Mouse (Mus musculus) v-Abl transformed pro-B cells (cell line): ENCODE measurements around the gene Relch.
"Not testable (repeated sequence)": the region's sequence is repeated elsewhere in the genome, so short reads cannot be mapped to it uniquely, and the experiment has no call there.

Experiments
- in situ Hi-C, 2 experiments: fragments of 400-800 bp; cut with MboI; formaldehyde crosslinking; loops; one replicate each; pipeline ENCODE4 v1.15.1; 2025; ENCODE audit not compliant: unreplicated experiment in 2 of 2

Gene Relch

DNA sequence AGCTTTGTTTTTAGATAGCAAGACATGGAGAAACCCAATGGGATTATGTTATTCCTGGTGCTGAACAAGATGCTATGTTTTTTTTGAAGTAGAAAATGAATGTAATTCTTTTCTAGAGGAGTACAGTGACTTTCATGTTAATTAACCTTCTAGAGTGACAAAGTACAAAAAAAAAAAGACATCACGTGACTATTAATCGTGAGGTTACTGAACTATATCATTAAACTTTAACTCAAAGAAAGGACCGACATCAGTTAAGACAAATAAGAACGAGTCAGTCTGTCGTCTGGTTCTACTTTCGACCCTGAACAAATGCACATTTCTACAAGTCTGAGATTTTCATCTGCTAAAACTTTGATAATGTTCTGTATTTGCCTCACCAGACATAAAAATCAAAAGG, 74.7 kb downstream of the Relch start:
- in situ Hi-C loops: loop anchor here in 1 of 2 experiments (25.0 kb wide), 2 partner anchors 324 to 1049 kb away; partner anchors contain the start of gene Vps4b

DNA sequence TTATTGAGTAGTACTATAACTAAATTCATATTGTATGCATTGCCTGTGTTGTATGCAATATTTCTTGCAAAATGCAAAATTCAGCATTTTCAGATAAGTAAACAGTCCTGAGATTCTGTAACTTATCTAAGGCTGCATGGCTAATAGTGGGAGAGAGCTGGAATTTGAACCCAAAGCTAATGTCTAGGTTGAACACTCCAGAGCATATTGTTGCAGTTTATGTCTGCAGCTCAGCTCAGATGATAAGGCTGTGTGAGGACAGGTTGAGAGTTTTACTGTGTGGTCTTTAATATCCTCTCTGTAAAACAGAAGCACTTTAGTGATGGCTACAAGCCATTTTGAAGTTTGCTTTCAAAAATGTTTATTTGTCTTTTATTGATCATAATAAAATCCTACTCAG, 75.8 kb downstream of the Relch start:
- in situ Hi-C loops: loop anchor here in 1 of 2 experiments (25.0 kb wide), 2 partner anchors 323 to 1048 kb away; partner anchors contain the start of gene Vps4b

DNA sequence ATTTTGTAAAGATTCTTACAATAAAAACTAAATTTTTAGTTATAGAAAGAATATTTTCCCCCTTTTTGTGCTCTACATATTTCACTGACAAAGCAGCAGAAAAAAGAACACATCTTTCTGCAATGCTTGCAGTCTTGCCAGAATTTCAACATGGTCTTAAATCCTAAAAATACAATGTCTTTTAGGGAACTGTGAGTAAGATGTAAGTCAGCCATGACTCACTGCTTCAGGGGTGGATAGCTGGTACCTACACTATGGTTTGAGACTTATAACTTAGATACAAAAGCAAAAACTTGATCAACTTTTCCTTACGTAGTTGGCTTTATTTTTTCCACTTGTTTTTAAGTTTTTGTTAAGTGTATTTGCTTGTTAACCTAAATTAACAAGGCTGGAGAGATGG, 78.8 kb downstream of the Relch start:
- in situ Hi-C loops: loop anchor here in 1 of 2 experiments (25.0 kb wide), 2 partner anchors 320 to 1045 kb away; partner anchors contain the start of gene Vps4b

DNA sequence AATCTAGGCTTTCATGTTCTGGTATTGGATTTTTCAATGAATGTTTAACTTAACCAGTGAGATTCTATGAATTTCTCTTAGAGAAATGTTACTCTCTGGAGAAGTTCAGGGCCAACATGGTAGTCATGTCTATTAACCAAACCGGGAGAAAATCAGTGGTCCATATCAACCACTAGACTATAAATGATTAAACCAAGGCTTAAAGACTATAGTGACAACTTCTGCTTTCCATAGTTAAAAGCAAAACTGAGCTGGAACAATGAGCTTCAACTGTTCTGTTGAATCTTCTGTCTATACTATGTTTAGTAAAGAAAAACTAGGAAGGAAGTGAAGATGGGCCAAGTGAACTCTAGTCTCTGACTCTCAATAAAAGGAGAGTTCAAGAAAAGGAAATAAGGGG, 82.8 kb downstream of the Relch start:
- in situ Hi-C loops: loop anchor here in 1 of 2 experiments (25.0 kb wide), 2 partner anchors 316 to 1041 kb away; partner anchors contain the start of gene Vps4b

DNA sequence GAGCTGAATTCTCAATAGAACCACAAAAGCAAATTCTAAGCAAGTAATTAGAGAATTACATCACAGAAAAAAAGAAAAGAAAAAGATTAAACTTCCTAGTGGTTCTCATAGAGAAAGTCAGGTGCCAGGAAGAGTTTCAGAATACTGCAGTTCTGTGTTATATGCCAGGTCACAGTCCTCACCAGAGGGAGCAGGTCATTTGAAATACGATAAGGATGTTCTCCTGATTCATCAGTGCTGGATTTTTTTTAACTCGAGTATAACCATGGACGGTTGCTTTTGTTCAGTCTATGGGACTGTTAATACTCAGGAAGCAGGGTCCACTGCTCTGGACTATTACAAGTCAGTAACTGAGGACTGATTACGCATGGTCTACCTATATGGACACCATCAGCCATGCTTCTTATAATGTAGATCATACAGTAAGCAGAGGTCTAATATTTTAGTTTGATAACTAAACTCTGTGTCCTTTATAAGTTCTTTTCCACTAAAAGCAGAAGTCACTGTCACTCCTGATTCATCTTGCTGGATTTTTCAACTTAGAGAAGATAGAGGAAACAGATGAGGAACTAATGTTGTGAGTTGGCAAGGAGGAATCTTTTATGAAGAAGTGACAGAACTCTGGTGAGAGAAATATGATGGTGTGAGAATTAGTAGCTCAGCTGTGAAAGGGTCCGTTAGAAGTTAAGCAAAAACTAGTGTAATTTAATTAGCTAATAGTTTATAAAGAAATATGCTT, 83.4 kb downstream of the Relch start:
- in situ Hi-C loops: loop anchor here in 1 of 2 experiments (25.0 kb wide), 2 partner anchors 315 to 1040 kb away; partner anchors contain the start of gene Vps4b

DNA sequence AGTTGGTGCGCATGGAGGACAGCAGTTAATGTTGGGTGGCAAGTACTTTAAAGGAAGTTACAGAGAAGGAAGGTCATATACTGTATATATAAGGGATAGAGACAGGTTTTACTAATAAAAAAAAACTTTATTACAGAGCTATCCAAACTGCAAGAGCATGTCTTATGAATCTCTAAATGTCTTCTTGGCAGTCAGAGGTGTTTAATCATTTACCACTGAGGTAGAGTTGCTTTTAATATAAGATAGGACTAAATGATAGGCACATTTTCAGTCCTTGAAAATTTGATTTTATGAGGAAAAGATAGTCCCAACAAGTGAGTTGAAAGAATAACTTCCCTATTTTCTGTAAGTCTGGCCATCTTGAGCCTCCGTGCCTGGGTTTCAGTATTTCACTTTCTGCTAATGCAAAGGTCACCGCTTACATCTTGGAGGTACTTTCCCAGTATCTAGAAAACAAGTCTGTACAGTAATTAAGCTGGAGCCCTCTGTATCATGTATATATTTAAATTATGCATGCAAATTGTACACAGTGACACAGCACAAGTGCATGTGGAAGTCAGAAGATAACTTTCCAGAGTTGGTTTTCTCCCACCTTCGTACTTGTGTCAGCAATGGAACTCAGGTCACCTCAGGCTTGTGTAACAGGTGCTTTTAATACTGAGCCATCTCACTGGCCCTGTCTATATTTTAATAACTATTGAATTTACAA, 84.6 kb downstream of the Relch start:
- in situ Hi-C loops: loop anchor here in 1 of 2 experiments (25.0 kb wide), 2 partner anchors 314 to 1039 kb away; partner anchors contain the start of gene Vps4b

DNA sequence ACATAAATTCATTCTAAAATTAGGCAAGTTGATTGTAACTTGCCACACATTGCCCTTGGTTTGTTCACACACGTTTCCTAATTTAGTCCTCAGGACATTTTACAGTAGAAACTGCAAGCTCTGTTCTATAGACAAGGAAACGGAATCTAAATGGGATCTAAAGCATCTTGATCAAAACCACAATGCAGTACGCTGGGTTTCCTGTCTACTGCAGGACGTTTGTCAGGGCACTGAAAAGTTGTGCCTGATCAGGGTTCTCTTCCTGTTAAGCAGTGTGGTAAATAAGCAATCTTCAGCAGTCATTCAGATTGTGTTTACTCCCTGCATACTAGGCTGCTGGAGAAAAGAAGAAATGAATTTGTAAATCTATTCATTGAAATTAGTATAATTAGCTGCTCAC, 88.5 kb downstream of the Relch start:
- in situ Hi-C loops: no loop called here

DNA sequence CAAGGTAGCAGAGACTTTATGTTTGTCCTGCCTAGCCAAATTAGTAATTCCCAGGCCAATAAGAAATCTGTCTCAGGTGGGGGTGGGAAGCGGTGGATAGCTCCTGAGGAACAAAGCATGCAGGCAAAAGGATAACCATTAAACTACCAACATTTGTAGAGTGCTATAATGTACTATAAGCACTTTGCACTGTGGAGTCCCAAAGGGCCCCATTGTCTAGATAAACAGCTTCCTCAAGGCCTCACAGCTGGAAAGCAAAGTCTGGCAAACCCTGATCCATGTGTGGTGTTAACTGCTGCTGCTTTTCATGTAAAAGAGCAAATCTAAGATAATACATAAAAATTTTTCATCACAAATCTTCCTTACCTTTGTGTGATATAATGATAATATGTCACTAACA, 89.3 kb downstream of the Relch start:
- in situ Hi-C loops: no loop called here

DNA sequence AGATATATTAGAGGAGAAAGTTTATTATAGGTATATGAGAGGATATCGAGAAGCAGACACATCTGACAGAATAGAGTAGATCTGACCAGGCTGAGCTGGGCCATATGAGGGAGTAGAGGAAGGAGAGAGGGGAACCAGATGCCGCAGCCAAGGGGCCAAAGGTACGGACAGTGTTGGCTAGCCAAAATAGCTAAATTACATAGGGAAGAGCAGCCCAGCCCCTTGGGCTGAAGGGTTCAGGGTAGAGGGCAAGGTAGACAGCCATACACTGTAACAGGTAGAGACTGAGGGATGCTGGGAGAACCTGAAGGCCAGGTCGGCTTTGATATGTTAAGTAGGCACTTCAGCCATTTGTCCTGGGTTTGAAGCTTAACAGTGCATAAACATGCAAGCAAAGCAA, 95.1 kb downstream of the Relch start:
- in situ Hi-C loops: no loop called here

DNA sequence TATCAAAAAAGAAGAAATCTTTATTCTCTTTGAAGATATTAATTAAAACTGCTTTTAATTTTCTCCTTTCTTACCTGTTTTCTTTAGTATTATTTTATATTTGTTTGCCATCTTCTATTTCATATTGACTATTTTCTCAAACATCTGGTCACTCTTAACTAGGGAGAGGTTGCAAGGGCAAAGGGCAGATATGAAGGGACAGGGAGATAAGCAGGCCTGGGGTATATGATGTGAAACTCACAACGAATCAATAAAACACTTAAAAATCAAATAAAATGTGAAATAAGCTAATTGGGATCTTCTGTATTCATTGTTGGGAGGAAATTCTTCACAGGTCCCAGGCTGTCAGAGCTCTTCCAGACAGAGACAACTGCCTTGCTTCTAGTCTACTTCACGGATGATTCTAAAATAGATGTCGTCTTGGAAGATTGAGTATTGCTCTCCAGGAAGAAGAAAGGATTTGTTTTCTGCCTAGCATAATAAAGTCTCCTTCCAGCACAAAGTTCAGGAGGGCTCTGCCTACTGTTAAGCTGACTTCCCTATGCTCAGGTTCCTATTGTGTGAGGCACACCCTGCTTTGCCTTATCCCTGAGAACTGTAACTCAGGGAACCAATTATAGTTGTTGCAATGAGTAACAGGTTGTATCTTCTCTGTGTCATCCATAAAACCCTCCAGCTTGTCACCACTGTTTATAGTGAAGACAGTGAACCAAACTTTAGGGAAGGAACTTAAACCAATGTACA, 95.9 kb downstream of the Relch start:
- in situ Hi-C loops: no loop called here

DNA sequence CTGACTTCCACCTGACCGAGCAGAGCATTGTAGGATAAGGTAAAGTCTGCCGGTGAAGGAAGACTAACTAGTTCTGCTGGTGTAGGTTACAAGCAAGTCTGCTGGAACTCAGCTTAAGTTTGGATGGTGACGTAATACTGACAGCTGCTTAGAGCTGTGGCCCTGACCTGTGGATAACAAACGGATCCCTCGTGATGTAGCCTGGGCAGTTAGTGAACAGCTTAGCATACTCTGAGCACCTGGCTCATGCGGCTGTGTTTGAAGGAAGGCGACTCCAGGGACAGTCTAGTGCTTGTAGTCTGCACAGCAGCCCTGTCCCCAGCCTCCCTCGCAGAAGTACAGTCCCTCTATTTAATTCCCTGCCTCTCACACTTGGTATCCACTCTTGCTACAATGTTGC, 101.9 kb downstream of the Relch start:
- in situ Hi-C loops: no loop called here

DNA sequence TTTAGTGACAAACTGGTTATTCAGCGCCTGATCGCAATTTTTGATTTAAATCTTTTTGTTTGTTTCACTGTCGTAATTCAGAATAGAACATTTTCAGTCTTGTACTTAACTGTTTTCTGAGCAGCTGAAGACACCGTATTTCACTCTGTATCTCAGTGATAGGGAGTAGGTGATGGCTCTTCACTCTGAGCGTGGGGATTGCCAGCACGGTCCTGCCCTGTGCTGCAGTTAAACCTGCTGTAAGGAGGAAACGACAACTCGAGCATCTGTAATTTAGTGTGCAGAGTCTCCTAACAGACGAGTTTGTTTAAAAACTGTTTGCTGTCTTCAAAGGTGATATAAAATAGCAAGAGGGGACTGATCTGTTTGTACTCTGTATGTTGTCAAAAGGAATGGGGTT, 102.4 kb downstream of the Relch start:
- in situ Hi-C loops: not testable (repeated sequence)

DNA sequence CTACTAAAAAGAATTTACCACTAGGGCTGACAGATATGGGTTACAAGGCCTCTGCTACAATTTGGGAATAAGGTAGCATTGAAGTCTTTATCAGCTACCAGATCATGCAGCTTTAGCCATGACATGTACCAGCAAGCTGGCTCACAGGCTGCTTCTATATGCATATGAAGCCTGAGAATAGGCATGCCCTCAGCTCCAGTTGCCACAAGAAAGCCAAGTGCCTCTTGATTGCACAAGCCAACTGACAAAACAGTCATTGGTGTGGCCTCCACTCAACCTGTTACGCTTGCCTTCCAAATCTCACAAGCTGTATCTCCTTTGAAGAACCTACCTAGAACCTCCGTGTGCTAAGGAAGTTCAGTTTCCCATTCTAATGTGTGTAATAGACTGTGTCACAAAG, 104.7 kb downstream of the Relch start:
- in situ Hi-C loops: no loop called here

DNA sequence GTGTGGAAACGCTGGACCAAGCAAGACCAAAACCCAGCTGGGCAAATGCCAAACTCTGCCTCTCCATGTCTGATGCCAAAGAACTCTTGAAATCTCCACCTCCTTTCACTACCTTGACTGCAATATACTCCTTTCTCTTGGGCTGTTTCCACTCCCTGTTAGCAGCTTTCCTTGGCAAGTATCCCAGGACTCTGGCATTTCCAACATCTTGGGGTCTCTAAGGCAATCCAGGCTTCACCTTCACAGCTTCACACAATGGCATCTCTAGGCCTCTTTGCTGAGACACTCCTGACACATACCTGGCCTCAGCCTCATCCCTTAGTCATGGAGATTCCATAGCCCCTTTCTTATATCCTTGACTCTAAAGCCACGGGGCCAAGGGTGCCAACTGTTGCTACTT, 107.0 kb downstream of the Relch start:
- in situ Hi-C loops: no loop called here

DNA sequence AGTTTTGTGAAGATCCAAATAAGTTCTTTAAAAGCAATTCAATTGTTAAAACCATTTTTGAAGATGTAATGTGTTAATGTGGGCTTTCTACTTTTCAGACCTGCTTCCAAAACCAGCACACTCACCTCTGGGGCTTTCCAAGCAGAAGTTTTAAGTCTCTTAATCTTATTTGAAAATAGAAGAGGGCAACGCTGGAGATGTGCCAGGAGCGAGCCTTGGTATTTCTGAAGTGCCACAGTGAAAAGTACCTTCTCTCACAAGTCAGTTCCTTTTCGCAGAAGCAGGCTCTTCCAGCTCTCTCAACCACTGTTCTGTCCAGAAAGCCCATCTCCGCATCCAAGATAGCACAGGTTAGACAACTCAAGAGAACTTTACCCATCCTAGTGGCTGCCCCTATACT, 112.8 kb downstream of the Relch start:
- in situ Hi-C loops: no loop called here

DNA sequence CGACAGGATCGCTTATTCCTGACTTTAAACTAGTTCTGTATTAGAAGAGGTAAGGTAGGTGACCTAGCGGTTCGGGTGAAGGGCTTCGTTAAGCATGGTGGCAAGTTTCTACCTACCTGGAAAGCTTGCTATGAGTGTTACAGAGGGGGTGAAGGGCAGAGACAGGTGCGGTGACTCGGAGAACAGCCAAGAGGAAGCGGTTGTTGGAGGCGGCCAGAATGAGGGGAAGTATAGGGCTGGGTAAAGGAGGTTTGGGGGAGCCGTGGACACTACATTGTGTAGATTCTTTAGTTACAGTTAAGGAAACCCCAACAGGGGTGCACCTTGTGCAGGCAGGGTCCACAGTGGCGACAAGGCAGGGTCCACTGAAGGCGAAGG, 116.4 kb downstream of the Relch start:
- in situ Hi-C loops: no loop called here

DNA sequence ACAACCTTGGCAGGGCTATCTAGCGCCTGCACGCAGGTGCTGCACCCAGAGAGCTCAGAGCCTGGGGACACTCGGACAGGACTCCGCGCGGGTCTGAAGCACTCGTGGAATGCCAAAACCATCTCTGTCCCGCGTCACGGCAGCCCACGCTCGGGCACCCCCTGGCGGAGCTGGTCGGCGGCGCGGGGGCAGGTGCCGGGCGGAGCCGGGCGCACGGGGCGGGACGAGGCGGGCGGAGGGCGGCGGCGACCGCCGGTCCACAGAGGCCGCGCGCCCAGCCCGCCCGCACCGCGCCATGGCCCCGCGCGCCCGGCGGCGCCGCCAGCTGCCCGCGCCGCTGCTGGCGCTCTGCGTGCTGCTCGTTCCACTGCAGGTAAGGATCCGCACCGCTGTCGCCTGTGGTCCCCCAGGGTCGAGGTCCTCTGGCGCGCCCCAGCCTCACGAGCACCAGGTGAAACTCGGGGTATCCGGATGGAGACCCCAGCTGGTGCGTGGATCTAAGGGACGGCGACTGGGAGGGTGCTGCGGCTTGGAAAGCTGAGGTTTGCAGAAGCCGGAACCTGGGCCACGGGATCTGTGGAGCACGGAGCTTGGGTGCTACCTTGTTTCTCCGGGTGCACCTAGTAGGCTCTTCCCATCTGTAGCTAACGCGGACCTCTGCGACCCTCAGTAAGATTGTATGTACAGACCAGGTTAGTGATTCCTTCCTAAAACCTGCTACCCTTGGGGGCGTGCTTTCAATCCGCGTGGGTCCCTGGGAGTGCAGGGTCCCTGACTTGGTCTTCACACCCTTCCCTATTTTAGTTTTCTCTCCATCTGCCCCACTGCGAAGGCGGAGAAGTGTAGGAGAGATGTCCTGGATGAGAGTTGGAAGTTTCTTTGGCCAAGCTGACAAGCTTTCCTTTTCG, 117.0 kb downstream of the Relch start, which contains the start of gene Tnfrsf11a:
Gene Tnfrsf11a, plus strand, starts transcription at position 262 of the 908 bp plus-strand sequence.
- in situ Hi-C loops: no loop called here

DNA sequence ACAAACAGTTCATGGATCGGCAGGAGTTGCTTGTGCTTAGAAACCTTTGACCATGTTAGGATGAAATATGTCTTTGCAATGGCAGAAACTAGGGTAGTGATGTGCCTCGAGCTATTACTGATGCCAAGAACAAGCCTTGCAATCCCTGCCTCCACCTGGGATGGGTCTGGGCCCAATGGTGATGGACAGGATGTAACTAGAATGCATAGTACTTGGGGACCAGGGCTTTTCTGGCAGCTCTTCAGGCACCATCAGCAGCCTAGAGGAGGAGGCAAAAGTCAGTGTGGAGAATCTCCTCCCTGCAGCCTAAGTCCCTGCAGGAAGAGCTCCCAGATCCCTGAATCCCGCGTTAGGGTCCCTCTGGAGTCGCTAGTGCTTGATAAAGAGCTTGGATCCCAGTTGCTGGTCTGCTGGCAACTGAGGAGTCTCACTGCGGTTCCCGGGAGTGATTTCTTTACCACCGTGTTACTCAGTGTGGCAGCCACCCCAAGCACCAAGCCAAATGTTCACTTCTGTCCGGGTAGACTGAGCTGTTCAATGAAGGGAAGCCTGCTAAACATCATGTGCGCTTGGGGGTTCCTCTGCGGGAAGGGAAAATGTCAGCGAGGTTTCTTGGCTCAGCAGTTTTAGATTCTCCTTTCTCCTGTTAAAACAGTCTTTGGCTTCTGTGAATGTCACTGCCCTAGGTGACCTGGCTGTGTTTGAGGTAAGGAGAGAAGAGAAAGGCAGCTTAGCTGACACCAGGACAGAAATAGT, 117.9 kb downstream of the Relch start:
- in situ Hi-C loops: no loop called here
